Comparison of ENCODE assay signal across 13 mouse cellular contexts in genomic region chr5:139078156-139078462, GRCm38 (mm10).
DNase-seq lines count a peak whose midpoint lies in the region; ATAC-seq lines count a peak whose summit lies in the region.
"Had no signal": no experiment of that assay in that cellular context is flagged by ENCODE, and none has a peak within 500 bp of the region (broad histone marks: within the 10 kb centered on the region; RNA-seq: fewer than 3 reads in every experiment).

No protein-coding gene starts in this region.

- no peaks in the 10 kb centered on the region for H3K9me3 ChIP-seq in hindbrain, embryonic 10.5 days
- no peaks in the 10 kb centered on the region for H3K9me3 ChIP-seq in hindbrain, embryonic 11.5 days (ENCODE audit: control insufficient read depth, low read length)
- H3K9me3 ChIP-seq in midbrain, embryonic 15.5 days, result no peaks in the 10 kb centered on the region
- H3K9me3 ChIP-seq in midbrain, embryonic 14.5 days (ENCODE audit: control insufficient read depth, low read length), result no peaks in the 10 kb centered on the region
- H3K9me3 ChIP-seq in embryonic facial prominence, embryonic 15.5 days (replicated peaks), result no peaks in the 10 kb centered on the region
- peaks cover 2% of the 10 kb centered on the region; the same call in 1 of the 2 replicates for H3K9me3 ChIP-seq in intestine, embryonic 16.5 days (ENCODE audit: control insufficient read depth, low read length)
- H3K9me3 ChIP-seq: liver, embryonic 13.5 days; stomach, embryonic 15.5 days had no signal

- H3K4me1 ChIP-seq in hindbrain, embryonic 10.5 days (replicated peaks), result peaks cover 11% of the 10 kb centered on the region
- no peaks in the 10 kb centered on the region for H3K4me1 ChIP-seq in hindbrain, embryonic 11.5 days (replicated peaks; ENCODE audit: control insufficient read depth, insufficient read depth, low read length)
- peaks cover 27% of the 10 kb centered on the region for H3K4me1 ChIP-seq in midbrain, embryonic 15.5 days
- H3K4me1 ChIP-seq in midbrain, embryonic 14.5 days (ENCODE audit: control insufficient read depth, insufficient read depth, low read length), result peaks cover 3% of the 10 kb centered on the region
- H3K4me1 ChIP-seq in embryonic facial prominence, embryonic 15.5 days, result peaks cover 36% of the 10 kb centered on the region
- H3K4me1 ChIP-seq in intestine, embryonic 16.5 days (ENCODE audit: control insufficient read depth, insufficient read depth, low read length), result peaks cover 40% of the 10 kb centered on the region

- no peaks in the 10 kb centered on the region for H3K27me3 ChIP-seq in hindbrain, embryonic 10.5 days (ENCODE audit: insufficient read depth, poor library complexity, severe bottlenecking)
- H3K27me3 ChIP-seq in hindbrain, embryonic 11.5 days (ENCODE audit: control insufficient read depth, insufficient read depth, low read length), result no peaks in the 10 kb centered on the region
- H3K27me3 ChIP-seq in midbrain, embryonic 15.5 days (replicated peaks), result no peaks in the 10 kb centered on the region
- H3K27me3 ChIP-seq in midbrain, embryonic 14.5 days (ENCODE audit: control insufficient read depth, insufficient read depth, low read length), result no peaks in the 10 kb centered on the region
- no peaks in the 10 kb centered on the region for H3K27me3 ChIP-seq in embryonic facial prominence, embryonic 15.5 days
- no peaks in the 10 kb centered on the region for H3K27me3 ChIP-seq in intestine, embryonic 16.5 days (replicated peaks; ENCODE audit: control insufficient read depth, insufficient read depth, low read length)
- H3K27me3 ChIP-seq: liver, embryonic 13.5 days; stomach, embryonic 15.5 days had no signal

- 0 out of 2 replicates have a peak overlapping the region, but pooled peaks have one; percentile 46 for H3K27ac ChIP-seq in hindbrain, embryonic 10.5 days
- no peak overlapping the region for H3K27ac ChIP-seq in hindbrain, embryonic 11.5 days (ENCODE audit: low read depth, low read length)
- H3K27ac ChIP-seq in midbrain, embryonic 15.5 days, result no peak overlapping the region
- no peak overlapping the region for H3K27ac ChIP-seq in midbrain, embryonic 14.5 days (replicated peaks; ENCODE audit: low read depth, low read length)
- peak overlapping the region; percentile 49; the same call in 1 of the 2 replicates for H3K27ac ChIP-seq in embryonic facial prominence, embryonic 15.5 days (replicated peaks)
- H3K27ac ChIP-seq in intestine, embryonic 16.5 days (ENCODE audit: low read length), result peak overlapping the region; percentile 52; the same call in 1 of the 2 replicates
- H3K27ac ChIP-seq: liver, embryonic 13.5 days; stomach, embryonic 15.5 days had no signal

- WGBS in hindbrain, embryonic 10.5 days, result 65% methylated on average over 4 of the region's 4 CpGs
- WGBS in hindbrain, embryonic 11.5 days, result 52% methylated on average over 4 of the region's 4 CpGs
- WGBS in midbrain, embryonic 15.5 days, result 51% methylated on average over 4 of the region's 4 CpGs
- 44% methylated on average over 4 of the region's 4 CpGs for WGBS in midbrain, embryonic 14.5 days
- 22% methylated on average over 4 of the region's 4 CpGs for WGBS in embryonic facial prominence, embryonic 15.5 days
- 39% methylated on average over 4 of the region's 4 CpGs for WGBS in intestine, embryonic 16.5 days

- no peak for ATAC-seq in hindbrain, embryonic 11.5 days (ENCODE audit: low FRiP score)
- 0 out of 2 replicates have a peak, but pooled peaks have one; percentile 3 for ATAC-seq in midbrain, embryonic 15.5 days (replicated peaks)
- no peak for ATAC-seq in midbrain, embryonic 14.5 days (ENCODE audit: low FRiP score, low TSS enrichment)
- ATAC-seq in embryonic facial prominence, embryonic 15.5 days (ENCODE audit: insufficient number of reproducible peaks, low FRiP score, low TSS enrichment, low read depth), result peak; percentile 39
- ATAC-seq in intestine, embryonic 16.5 days, result no peak

- H3K36me3 ChIP-seq in hindbrain, embryonic 10.5 days, result no peaks in the 10 kb centered on the region
- no peaks in the 10 kb centered on the region for H3K36me3 ChIP-seq in hindbrain, embryonic 11.5 days (ENCODE audit: control insufficient read depth, insufficient read depth, low read length)
- no peaks in the 10 kb centered on the region for H3K36me3 ChIP-seq in midbrain, embryonic 15.5 days (replicated peaks)
- H3K36me3 ChIP-seq in midbrain, embryonic 14.5 days (ENCODE audit: control insufficient read depth, insufficient read depth, low read length), result no peaks in the 10 kb centered on the region
- 0 out of 2 replicates have a peak, but pooled peaks cover 5% of the 10 kb centered on the region for H3K36me3 ChIP-seq in embryonic facial prominence, embryonic 15.5 days
- no peaks in the 10 kb centered on the region for H3K36me3 ChIP-seq in intestine, embryonic 16.5 days (ENCODE audit: control insufficient read depth, insufficient read depth, low read length)
- H3K36me3 ChIP-seq: liver, embryonic 13.5 days; stomach, embryonic 15.5 days had no signal

- no peak overlapping the region for H3K4me2 ChIP-seq in hindbrain, embryonic 11.5 days (replicated peaks; ENCODE audit: low read depth, low read length)
- H3K4me2 ChIP-seq in midbrain, embryonic 15.5 days, result no peak overlapping the region
- H3K4me2 ChIP-seq in midbrain, embryonic 14.5 days (ENCODE audit: low read length), result no peak overlapping the region
- H3K4me2 ChIP-seq in embryonic facial prominence, embryonic 15.5 days (replicated peaks), result no peak overlapping the region
- no peak overlapping the region for H3K4me2 ChIP-seq in intestine, embryonic 16.5 days (ENCODE audit: low read depth, low read length)
- H3K4me2 ChIP-seq: liver, embryonic 13.5 days; stomach, embryonic 15.5 days had no signal

- no peak overlapping the region for H3K9ac ChIP-seq in hindbrain, embryonic 11.5 days (ENCODE audit: low read depth, low read length)
- H3K9ac ChIP-seq in midbrain, embryonic 15.5 days, result no peak overlapping the region
- no peak overlapping the region for H3K9ac ChIP-seq in midbrain, embryonic 14.5 days (replicated peaks; ENCODE audit: low read length)
- H3K9ac ChIP-seq in embryonic facial prominence, embryonic 15.5 days, result no peak overlapping the region
- no peak overlapping the region for H3K9ac ChIP-seq in intestine, embryonic 16.5 days (ENCODE audit: low read depth, low read length)
- H3K9ac ChIP-seq: liver, embryonic 13.5 days; stomach, embryonic 15.5 days had no signal

- DNase-seq in hindbrain, embryonic 10.5 days (ENCODE audit: low spot score), result no peak
- DNase-seq in hindbrain, embryonic 11.5 days (ENCODE audit: low spot score), result no peak
- no peak for DNase-seq in midbrain, embryonic 14.5 days
- no peak for DNase-seq in gastrocnemius, adult 8-10 months (ENCODE audit: low spot score in 2 of 2)
- no peak for DNase-seq in cerebellum, adult 18-20 months
- DNase-seq: kidney, postnatal 10 days; liver, embryonic 13.5 days; lung, postnatal 14 days; thymus, postnatal 25 days had no signal

- H3K4me3 ChIP-seq in hindbrain, embryonic 10.5 days, result no peak overlapping the region
- no peak overlapping the region for H3K4me3 ChIP-seq in hindbrain, embryonic 11.5 days (ENCODE audit: low read depth, low read length)
- H3K4me3 ChIP-seq in midbrain, embryonic 15.5 days, result no peak overlapping the region
- H3K4me3 ChIP-seq in midbrain, embryonic 14.5 days (replicated peaks; ENCODE audit: low read depth, low read length), result no peak overlapping the region
- no peak overlapping the region for H3K4me3 ChIP-seq in embryonic facial prominence, embryonic 15.5 days (replicated peaks)
- no peak overlapping the region for H3K4me3 ChIP-seq in intestine, embryonic 16.5 days (ENCODE audit: low read length)
- H3K4me3 ChIP-seq: liver, embryonic 13.5 days; stomach, embryonic 15.5 days had no signal

Comparison
In these comparisons a context has a peak if more than half of its experiments do, and no peak if none do; other contexts are left out.
1. H3K27ac ChIP-seq: peak in hindbrain, embryonic 10.5 days (single experiment), embryonic facial prominence, embryonic 15.5 days (single experiment) and intestine, embryonic 16.5 days (single experiment); none in hindbrain, embryonic 11.5 days (single experiment), midbrain, embryonic 15.5 days (single experiment) and midbrain, embryonic 14.5 days (single experiment).
2. ATAC-seq: peak in midbrain, embryonic 15.5 days (single experiment) and embryonic facial prominence, embryonic 15.5 days (single experiment); none in hindbrain, embryonic 11.5 days (single experiment), midbrain, embryonic 14.5 days (single experiment) and intestine, embryonic 16.5 days (single experiment).